Mouse (Mus musculus) gastrocnemius, adult 8-10 months (tissue): ENCODE data around the gene Cntd1. TPM values are rescaled to one million over a fixed set of nuclear protein-coding genes. Genes with fewer than 3 reads are reported as not detected.

Experiments
- DNase-seq, 2 experiments: peaks; one replicate each; pipeline ENCODE4 v3.0.0; 2022; ENCODE audit warnings: low spot score in 2 of 2
- total RNA-seq, 4 experiments: library from RNA; stranded (reverse); gene quantifications; 2 replicates each; pipeline ENCODE4 v1.2.4; 2022

Gene Cntd1
- total RNA-seq, 4 experiments from 2014 or later, result 0.29 to 0.53 (median 0.34) TPM; not detected in 1

- peak; percentile 59 to 64 for DNase-seq
Measured at GRCm38 (mm10) chr11:101253613-101254389, 25.0 kb upstream of the Cntd1 start, which contains the start of gene Vps25. TSS of gene Vps25 (plus strand) at chr11:101253707.

- DNase-seq, result no peak
Measured at GRCm38 (mm10) chr11:101255826-101256775, 22.7 kb upstream of the Cntd1 start.

GRCm38 (mm10) chr11:101259261-101259712, 19.5 kb upstream of the Cntd1 start:
- DNase-seq, result no peak

GRCm38 (mm10) chr11:101259948-101260825, 18.6 kb upstream of the Cntd1 start, which contains the start of gene Wnk4:
TSS of gene Wnk4 (plus strand) at chr11:101260567.
- no peak for DNase-seq

GRCm38 (mm10) chr11:101260826-101261380, 17.9 kb upstream of the Cntd1 start:
- DNase-seq, result no peak

GRCm38 (mm10) chr11:101262272-101262967, 16.4 kb upstream of the Cntd1 start:
- DNase-seq, result no peak

GRCm38 (mm10) chr11:101263138-101263988, 15.4 kb upstream of the Cntd1 start:
- no peak for DNase-seq

- no peak for DNase-seq
Measured at GRCm38 (mm10) chr11:101263989-101264280, 14.9 kb upstream of the Cntd1 start.

GRCm38 (mm10) chr11:101264954-101265471, 13.8 kb upstream of the Cntd1 start:
- no peak for DNase-seq

- DNase-seq, result no peak
Measured at GRCm38 (mm10) chr11:101265906-101266305, 12.9 kb upstream of the Cntd1 start.

- DNase-seq, result no peak
Measured at GRCm38 (mm10) chr11:101269577-101270116, 9.2 kb upstream of the Cntd1 start.

GRCm38 (mm10) chr11:101272446-101272845, 6.4 kb upstream of the Cntd1 start:
- DNase-seq, result no peak

- DNase-seq, result no peak
Measured at GRCm38 (mm10) chr11:101275309-101275708, 3.5 kb upstream of the Cntd1 start.

- DNase-seq, result no peak
Measured at GRCm38 (mm10) chr11:101276319-101277070, 2.3 kb upstream of the Cntd1 start.

GRCm38 (mm10) chr11:101277381-101278222, 1.2 kb upstream of the Cntd1 start:
- DNase-seq, result no peak

GRCm38 (mm10) chr11:101279193-101279569, 369 bp downstream of the Cntd1 start:
- DNase-seq, result no peak

GRCm38 (mm10) chr11:101280837-101281236, 2.0 kb downstream of the Cntd1 start:
- DNase-seq, result no peak
